Mouse (Mus musculus) adrenal gland, postnatal 25 days (tissue): ENCODE results near the gene Klf6. TPM values are rescaled to one million over a fixed set of nuclear protein-coding genes. Genes with fewer than 3 reads are reported as not detected.

ENCODE experiments used
- DNase-seq: peaks from one replicate; pipeline ENCODE4 v3.0.0; 2021; ENCODE audit warnings: mixed read lengths
- microRNA-seq, 2 experiments: library from miRNA; unstranded; fragments of <30 nt; microRNA quantifications; one replicate each; pipeline ENCODE4 v1.2.0; 2021
- total RNA-seq: library from RNA; stranded (reverse); gene quantifications from 2 replicates; pipeline ENCODE4 v1.2.3, GENCODE M21; 2021

Klf6 gene
- total RNA-seq, 1 experiment from 2014 or later, result 30.6 TPM

DNA sequence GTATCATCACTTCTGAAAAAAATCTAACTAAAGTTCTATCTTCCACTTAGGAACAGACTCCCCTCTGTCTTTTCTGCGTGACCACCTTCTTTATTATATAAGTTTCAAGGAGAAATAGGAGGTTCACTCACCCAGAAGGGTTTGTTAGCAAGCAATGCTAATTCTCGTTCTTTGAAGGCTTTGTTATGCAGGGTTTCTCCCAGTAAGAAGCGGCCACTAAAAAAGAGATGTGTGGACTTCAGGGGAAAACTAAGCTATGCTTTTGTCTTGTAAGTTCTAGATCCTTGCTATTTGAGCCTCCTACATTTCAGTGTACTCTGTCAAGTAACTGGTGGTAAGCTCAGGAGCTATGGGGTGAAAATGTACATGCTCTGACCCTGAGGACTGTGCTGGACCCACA, 38.4 kb downstream of the Klf6 start:
- DNase-seq, result no peak

DNA sequence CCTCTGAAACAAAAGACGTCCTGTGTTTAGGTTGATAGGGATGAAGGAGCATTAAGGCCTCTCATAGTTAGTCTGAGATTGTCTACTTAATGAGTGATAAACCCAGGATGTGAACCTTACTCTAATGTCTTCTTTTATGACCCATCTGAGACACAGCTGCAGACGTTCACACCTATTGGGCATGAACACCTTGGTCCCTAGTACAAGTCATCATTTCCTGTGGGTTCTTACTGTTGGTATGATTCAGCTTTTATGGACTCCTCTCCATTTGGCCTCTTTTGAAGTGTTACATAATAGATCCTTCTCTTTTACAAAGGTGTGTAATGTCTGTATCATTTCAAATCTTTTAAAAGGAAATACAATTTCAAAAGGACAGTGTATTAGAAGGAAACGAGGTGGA, 51.9 kb downstream of the Klf6 start:
- DNase-seq, result no peak

DNA sequence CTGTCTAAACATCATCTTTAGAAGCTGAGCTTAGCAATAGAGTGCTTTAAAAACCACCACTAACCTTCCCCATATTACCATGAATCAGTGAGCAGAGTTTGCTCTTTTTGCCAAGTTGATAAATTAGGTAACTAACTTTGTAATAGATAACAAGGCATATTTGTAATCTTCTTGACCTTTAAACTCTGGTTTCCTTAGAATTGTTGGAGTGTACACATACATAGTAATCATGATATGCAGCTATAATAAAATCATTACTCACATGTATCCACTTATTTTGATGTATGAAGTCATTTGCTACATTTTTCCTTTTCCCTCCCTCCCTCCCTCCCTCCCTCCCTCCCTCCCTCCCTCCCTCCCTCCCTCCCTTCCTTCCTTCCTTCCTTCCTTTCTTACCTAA, 56.1 kb downstream of the Klf6 start:
- DNase-seq, result no peak

DNA sequence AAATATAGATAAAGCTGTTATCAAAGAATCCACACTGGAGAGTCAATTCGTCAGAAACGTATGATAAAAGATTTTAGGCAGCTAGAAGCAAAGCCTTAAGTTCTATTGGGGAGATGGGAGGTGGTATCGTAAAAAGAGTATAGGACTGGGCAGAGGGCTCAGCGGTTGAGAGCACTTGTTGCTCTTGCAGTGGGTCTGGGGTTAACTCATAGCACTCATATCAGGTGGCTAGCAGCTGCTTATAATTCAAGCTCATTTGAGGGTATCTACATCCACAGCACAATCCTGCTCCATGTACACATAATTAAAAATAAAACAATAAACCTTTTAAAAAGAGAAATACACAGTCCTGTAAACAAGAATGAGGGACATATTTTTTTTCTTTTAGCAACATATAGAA, 58.7 kb downstream of the Klf6 start:
- no peak for DNase-seq

Small RNA genes lying within 50 kb of the gene (microRNA-seq; reads per million reads assigned to microRNA genes)
- 0 reads per million in 2 experiments for gene Gm26043
